Mouse (Mus musculus) myocyte (in vitro differentiated cells): ENCODE measurements at regions not wholly inside any gene's neighbourhood (a gene's known extent, or its start where the extent isn't known, plus 50 kb on each side); places are given as distances from the start of the nearest gene placed in this dataset.

ENCODE experiments used
- E2F4 ChIP-seq: IDR thresholded peaks from one replicate; pipeline ENCODE4 v1.6.1; 2011; ENCODE audit warnings: mild to moderate bottlenecking, control low read depth, moderate library complexity; ENCODE audit not compliant: insufficient read depth
- MYOD1 ChIP-seq, 3 experiments: IDR thresholded peaks; one replicate each; pipeline ENCODE4 v1.6.1; 2011; ENCODE audit warnings: control low read depth in 2 of 3, low read depth in 2 of 3, mild to moderate bottlenecking in 2 of 3, moderate library complexity in 1 of 3; ENCODE audit not compliant: insufficient read length in 2 of 3, control insufficient read depth in 1 of 3
- POLR2A ChIP-seq: IDR thresholded peaks from one replicate; pipeline ENCODE4 v1.6.1; 2011; ENCODE audit warnings: low read depth, mild to moderate bottlenecking, control low read depth, moderate library complexity; ENCODE audit not compliant: insufficient read length
- TCF3 ChIP-seq: IDR thresholded peaks from one replicate; pipeline ENCODE4 v1.6.1; 2011; ENCODE audit warnings: low read depth, control low read depth; ENCODE audit not compliant: insufficient read length
- USF1 ChIP-seq: IDR thresholded peaks from one replicate; pipeline ENCODE4 v1.6.1; 2011; ENCODE audit warnings: low read depth, mild to moderate bottlenecking, control low read depth, moderate library complexity

GRCm38 (mm10) chr1:61379771-61380517 lies 258.7 kb upstream of the Pard3b start:
- TF ChIP-seq POLR2A (no peak), USF1 (no peak), MYOD1 (IDR thresholded peaks at IDR 0.05; ENCODE audit: control insufficient read depth in 1 of 3, insufficient read length in 2 of 3, low read depth in 2 of 3) (no peak), TCF3 (no peak), E2F4 (no peak)
